Mouse (Mus musculus): Measurements from ENCODE around the gene Fopnl. TPM values are rescaled to one million over a fixed set of nuclear protein-coding genes. Genes with fewer than 3 reads are reported as not detected.

Fopnl gene
- polyA plus RNA-seq, 3 experiments from 2014 or later: 113 to 129 (median 117) TPM

Other genes with a start within 250 kb of the Fopnl start
- 100 to 1,000 TPM in 1 of 3 experiments, 10 to 100 TPM in 2; 88.3 to 134 (median 98.5) TPM for gene Nde1, start 154.1 kb downstream of the Fopnl start, polyA plus RNA-seq (2017; shearing (Covaris generic))
- 10 to 100 TPM; 31.1 to 35.7 (median 32.0) TPM for gene Marf1, start 154.1 kb downstream of the Fopnl start, polyA plus RNA-seq (2017; shearing (Covaris generic))
- under 1 TPM in 1 of 3 experiments, not detected in 2; 0.10 TPM for gene Myh11, start 26.0 kb downstream of the Fopnl start, polyA plus RNA-seq (2017; shearing (Covaris generic))
- 10 to 100 TPM; 18.5 to 34.1 (median 25.9) TPM for gene Abcc1, start 44.2 kb upstream of the Fopnl start, polyA plus RNA-seq (2017; shearing (Covaris generic))
- gene A630010A05Rik, start 244.9 kb upstream of the Fopnl start, polyA plus RNA-seq (2017; shearing (Covaris generic)): not detected